Mouse (Mus musculus): ENCODE measurements around the gene Txnrd1. TPM values are rescaled to one million over a fixed set of nuclear protein-coding genes. Genes with fewer than 3 reads are reported as not detected.

Gene Txnrd1
- polyA plus RNA-seq (2015; fragmentation: Nextera tagmentation; extraction: Ambion mirVana), result 77.4 and 79.4 TPM in 2 replicates

GRCm38 (mm10) chr10:82833926-82834325 is at the start of gene Txnrd1:
Txnrd1 (plus strand) TSS chr10:82833951.
- Histone ChIP-seq H3K36me3 (ENCODE audit: control insufficient read depth, insufficient read depth, low read length) (no peaks in the 10 kb centered on the region), H3K4me1 (ENCODE audit: control insufficient read depth, insufficient read depth, low read length) (peaks cover 7% of the 10 kb centered on the region; the same call in 1 of the 2 replicates), H3K27ac (ENCODE audit: low read length) (no peak within 1 kb of the TSS), H3K4me3 (replicated peaks; ENCODE audit: low read length) (no peak within 1 kb of the TSS), H3K9ac (ENCODE audit: low read length) (no peak within 1 kb of the TSS), H3K4me2 (ENCODE audit: low read depth, low read length) (no peak within 1 kb of the TSS), H3K9me3 (replicated peaks; ENCODE audit: control insufficient read depth, low read length) (no peaks in the 10 kb centered on the region), H3K27me3 (ENCODE audit: control insufficient read depth, insufficient read depth, low read length) (no peaks in the 10 kb centered on the region)
- WGBS, result 29% methylated on average over 9 of the region's 9 CpGs
- peak; percentile 60; the same call in 1 of the 2 replicates for ATAC-seq (ENCODE audit: insufficient read depth, low FRiP score)

- no peak for ATAC-seq (ENCODE audit: insufficient read depth, low FRiP score)
- Histone ChIP-seq H3K27ac (ENCODE audit: low read length) (no peak overlapping the region), H3K4me3 (replicated peaks; ENCODE audit: low read length) (no peak overlapping the region), H3K9ac (ENCODE audit: low read length) (no peak overlapping the region), H3K9me3 (replicated peaks; ENCODE audit: control insufficient read depth, low read length) (no peaks in the 10 kb centered on the region), H3K27me3 (ENCODE audit: control insufficient read depth, insufficient read depth, low read length) (no peaks in the 10 kb centered on the region), H3K36me3 (ENCODE audit: control insufficient read depth, insufficient read depth, low read length) (no peaks in the 10 kb centered on the region), H3K4me1 (ENCODE audit: control insufficient read depth, insufficient read depth, low read length) (no peaks in the 10 kb centered on the region), H3K4me2 (ENCODE audit: low read depth, low read length) (no peak overlapping the region)
Measured at GRCm38 (mm10) chr10:82789181-82789580, 44.6 kb upstream of the Txnrd1 start.

GRCm38 (mm10) chr10:82790504-82790903 is 43.2 kb upstream of the Txnrd1 start:
- H3K27ac ChIP-seq (ENCODE audit: low read length), result no peak overlapping the region
- no peaks in the 10 kb centered on the region for H3K4me1 ChIP-seq (ENCODE audit: control insufficient read depth, insufficient read depth, low read length)
- no peak overlapping the region for H3K4me2 ChIP-seq (ENCODE audit: low read depth, low read length)
- no peak for ATAC-seq (ENCODE audit: insufficient read depth, low FRiP score)
- H3K4me3 ChIP-seq (replicated peaks; ENCODE audit: low read length), result no peak overlapping the region
- H3K27me3 ChIP-seq (ENCODE audit: control insufficient read depth, insufficient read depth, low read length), result no peaks in the 10 kb centered on the region
- WGBS, result 88% methylated on average over 5 of the region's 5 CpGs
- no peaks in the 10 kb centered on the region for H3K36me3 ChIP-seq (ENCODE audit: control insufficient read depth, insufficient read depth, low read length)
- no peaks in the 10 kb centered on the region for H3K9me3 ChIP-seq (replicated peaks; ENCODE audit: control insufficient read depth, low read length)
- H3K9ac ChIP-seq (ENCODE audit: low read length), result no peak overlapping the region

GRCm38 (mm10) chr10:82791713-82792112 is 42.0 kb upstream of the Txnrd1 start:
- WGBS, result 93% methylated on average over 3 of the region's 3 CpGs
- Histone ChIP-seq H3K4me3 (replicated peaks; ENCODE audit: low read length) (no peak overlapping the region), H3K9ac (ENCODE audit: low read length) (no peak overlapping the region), H3K4me1 (ENCODE audit: control insufficient read depth, insufficient read depth, low read length) (no peaks in the 10 kb centered on the region), H3K27me3 (ENCODE audit: control insufficient read depth, insufficient read depth, low read length) (no peaks in the 10 kb centered on the region), H3K9me3 (replicated peaks; ENCODE audit: control insufficient read depth, low read length) (no peaks in the 10 kb centered on the region), H3K36me3 (ENCODE audit: control insufficient read depth, insufficient read depth, low read length) (no peaks in the 10 kb centered on the region), H3K4me2 (ENCODE audit: low read depth, low read length) (no peak overlapping the region), H3K27ac (ENCODE audit: low read length) (no peak overlapping the region)
- ATAC-seq (ENCODE audit: insufficient read depth, low FRiP score), result no peak

- Histone ChIP-seq H3K4me2 (ENCODE audit: low read depth, low read length) (no peak overlapping the region), H3K27me3 (ENCODE audit: control insufficient read depth, insufficient read depth, low read length) (no peaks in the 10 kb centered on the region), H3K4me1 (ENCODE audit: control insufficient read depth, insufficient read depth, low read length) (no peaks in the 10 kb centered on the region), H3K36me3 (ENCODE audit: control insufficient read depth, insufficient read depth, low read length) (no peaks in the 10 kb centered on the region), H3K9ac (ENCODE audit: low read length) (no peak overlapping the region), H3K4me3 (replicated peaks; ENCODE audit: low read length) (no peak overlapping the region), H3K9me3 (replicated peaks; ENCODE audit: control insufficient read depth, low read length) (no peaks in the 10 kb centered on the region), H3K27ac (ENCODE audit: low read length) (no peak overlapping the region)
- ATAC-seq (ENCODE audit: insufficient read depth, low FRiP score), result no peak
- WGBS, result 56% methylated on average over 2 of the region's 2 CpGs
Measured at GRCm38 (mm10) chr10:82792311-82792710, 41.4 kb upstream of the Txnrd1 start.

GRCm38 (mm10) chr10:82795071-82795731 is 38.5 kb upstream of the Txnrd1 start:
- Histone ChIP-seq H3K27me3 (ENCODE audit: control insufficient read depth, insufficient read depth, low read length) (no peaks in the 10 kb centered on the region), H3K27ac (ENCODE audit: low read length) (no peak overlapping the region), H3K9ac (ENCODE audit: low read length) (peak overlapping the region; percentile 23; the same call in 1 of the 2 replicates), H3K9me3 (replicated peaks; ENCODE audit: control insufficient read depth, low read length) (no peaks in the 10 kb centered on the region), H3K36me3 (ENCODE audit: control insufficient read depth, insufficient read depth, low read length) (no peaks in the 10 kb centered on the region), H3K4me3 (replicated peaks; ENCODE audit: low read length) (peak overlapping the region; percentile 17; the same call in 1 of the 2 replicates), H3K4me1 (ENCODE audit: control insufficient read depth, insufficient read depth, low read length) (no peaks in the 10 kb centered on the region), H3K4me2 (ENCODE audit: low read depth, low read length) (peak overlapping the region; percentile 48)
- 20% methylated on average over 15 of the region's 15 CpGs for WGBS
- ATAC-seq (ENCODE audit: insufficient read depth, low FRiP score), result peak; percentile 77

- H3K9ac ChIP-seq (ENCODE audit: low read length), result peak overlapping the region; percentile 23; the same call in 1 of the 2 replicates
- no peaks in the 10 kb centered on the region for H3K9me3 ChIP-seq (replicated peaks; ENCODE audit: control insufficient read depth, low read length)
- H3K4me3 ChIP-seq (replicated peaks; ENCODE audit: low read length), result peak overlapping the region; percentile 17; the same call in 1 of the 2 replicates
- H3K36me3 ChIP-seq (ENCODE audit: control insufficient read depth, insufficient read depth, low read length), result no peaks in the 10 kb centered on the region
- WGBS, result 37% methylated on average over 8 of the region's 8 CpGs
- no peak overlapping the region for H3K27ac ChIP-seq (ENCODE audit: low read length)
- H3K4me2 ChIP-seq (ENCODE audit: low read depth, low read length), result peak overlapping the region; percentile 48
- no peak for ATAC-seq (ENCODE audit: insufficient read depth, low FRiP score)
- H3K4me1 ChIP-seq (ENCODE audit: control insufficient read depth, insufficient read depth, low read length), result no peaks in the 10 kb centered on the region
- no peaks in the 10 kb centered on the region for H3K27me3 ChIP-seq (ENCODE audit: control insufficient read depth, insufficient read depth, low read length)
Measured at GRCm38 (mm10) chr10:82795767-82796166, 38.0 kb upstream of the Txnrd1 start.

- Histone ChIP-seq H3K9me3 (replicated peaks; ENCODE audit: control insufficient read depth, low read length) (no peaks in the 10 kb centered on the region), H3K4me2 (ENCODE audit: low read depth, low read length) (no peak overlapping the region), H3K27me3 (ENCODE audit: control insufficient read depth, insufficient read depth, low read length) (no peaks in the 10 kb centered on the region), H3K9ac (ENCODE audit: low read length) (no peak overlapping the region), H3K36me3 (ENCODE audit: control insufficient read depth, insufficient read depth, low read length) (no peaks in the 10 kb centered on the region), H3K4me3 (replicated peaks; ENCODE audit: low read length) (no peak overlapping the region), H3K4me1 (ENCODE audit: control insufficient read depth, insufficient read depth, low read length) (no peaks in the 10 kb centered on the region), H3K27ac (ENCODE audit: low read length) (no peak overlapping the region)
- WGBS, result 39% methylated on average over 12 of the region's 12 CpGs
- no peak for ATAC-seq (ENCODE audit: insufficient read depth, low FRiP score)
Measured at GRCm38 (mm10) chr10:82796471-82797118, 37.2 kb upstream of the Txnrd1 start.

- Histone ChIP-seq H3K4me1 (ENCODE audit: control insufficient read depth, insufficient read depth, low read length) (no peaks in the 10 kb centered on the region), H3K9me3 (replicated peaks; ENCODE audit: control insufficient read depth, low read length) (no peaks in the 10 kb centered on the region), H3K9ac (ENCODE audit: low read length) (no peak overlapping the region), H3K27ac (ENCODE audit: low read length) (no peak overlapping the region), H3K4me2 (ENCODE audit: low read depth, low read length) (no peak overlapping the region), H3K4me3 (replicated peaks; ENCODE audit: low read length) (no peak overlapping the region), H3K36me3 (ENCODE audit: control insufficient read depth, insufficient read depth, low read length) (no peaks in the 10 kb centered on the region), H3K27me3 (ENCODE audit: control insufficient read depth, insufficient read depth, low read length) (no peaks in the 10 kb centered on the region)
- WGBS, result 85% methylated on average over 4 of the region's 4 CpGs
- ATAC-seq (ENCODE audit: insufficient read depth, low FRiP score), result no peak
Measured at GRCm38 (mm10) chr10:82797119-82797491, 36.6 kb upstream of the Txnrd1 start.

All from stomach, embryonic 16.5 days (tissue).